Mouse (Mus musculus) hindbrain, embryonic 13.5 days (tissue): ENCODE measurements around the gene Lgr6. TPM values are rescaled to one million over a fixed set of nuclear protein-coding genes. Genes with fewer than 3 reads are reported as not detected.

Experiments
- ATAC-seq: fragments of 200-750 bp; cut with Nextera tagmentation; 2 replicates; pipeline ENCODE4 v1.8.0; 2017; ENCODE audit warnings: moderate TSS enrichment; ENCODE audit not compliant: low FRiP score
- H3K27ac ChIP-seq: fragments of 300-500 bp; sonication (generic); 2 replicates; pipeline ENCODE4 v1.5.1; 2015; ENCODE audit warnings: inconsistent platforms, mild to moderate bottlenecking, moderate library complexity
- H3K27me3 ChIP-seq: fragments of 300-500 bp; sonication (generic); 2 replicates; pipeline ENCODE4 v1.6.1; 2015; ENCODE audit warnings: mild to moderate bottlenecking, inconsistent platforms
- H3K36me3 ChIP-seq: fragments of 300-500 bp; sonication (generic); 2 replicates; pipeline ENCODE4 v1.6.1; 2015; ENCODE audit warnings: mild to moderate bottlenecking, inconsistent platforms
- H3K4me1 ChIP-seq: fragments of 300-500 bp; sonication (generic); replicated peaks from 2 replicates; pipeline ENCODE4 v1.6.1; 2015; ENCODE audit warnings: inconsistent platforms
- H3K4me2 ChIP-seq: fragments of 300-500 bp; sonication (generic); 2 replicates; pipeline ENCODE4 v1.6.1; 2015; ENCODE audit warnings: inconsistent platforms, mild to moderate bottlenecking, moderate library complexity
- H3K4me3 ChIP-seq: fragments of 300-500 bp; sonication (generic); 2 replicates; pipeline ENCODE4 v1.5.1; 2015; ENCODE audit warnings: mild to moderate bottlenecking, inconsistent platforms
- H3K9ac ChIP-seq: fragments of 300-500 bp; sonication (generic); 2 replicates; pipeline ENCODE4 v1.6.1; 2015; ENCODE audit warnings: mild to moderate bottlenecking, inconsistent platforms
- H3K9me3 ChIP-seq: fragments of 300-500 bp; sonication (generic); 2 replicates; pipeline ENCODE4 v1.6.1; 2016; ENCODE audit warnings: inconsistent platforms
- WGBS: fragments of 180-500 bp; shearing (Covaris S2); methylation state at CpG from one replicate; pipeline ENCODE4 v1.1.7; 2015; 5-methylcytosine and 5-hydroxymethylcytosine counted together
- polyA plus RNA-seq: library from polyadenylated mRNA; unstranded; fragments of >200 nt; fragmentation: Nextera tagmentation; extraction: Ambion mirVana; gene quantifications from 2 replicates; pipeline ENCODE4 v1.2.1, GENCODE M21; 2015

Lgr6 gene
- polyA plus RNA-seq, 1 experiment from 2014 or later = 0.92 TPM

DNA sequence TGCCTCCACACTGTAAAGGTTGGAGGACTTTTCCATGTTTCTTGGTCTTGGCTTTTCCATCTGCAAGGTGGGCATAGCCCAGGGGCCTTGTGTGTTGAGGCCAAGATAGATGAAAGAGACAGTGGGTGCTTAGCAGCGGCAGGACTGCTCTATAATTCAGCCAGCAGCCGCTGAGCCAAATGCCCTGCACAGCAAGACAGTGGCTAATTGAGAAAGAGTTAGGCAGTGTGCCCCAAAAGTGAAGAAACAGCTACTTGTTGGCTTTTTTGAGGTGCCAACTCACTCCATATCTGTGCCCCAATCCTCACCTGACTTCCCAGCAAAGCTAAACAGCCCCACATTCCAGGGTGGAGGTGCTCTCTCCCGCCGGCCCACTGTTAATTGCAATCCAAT, 85.3 kb downstream of the Lgr6 start:
- Histone ChIP-seq H3K9ac (no peak overlapping the region), H3K36me3 (no peaks in the 10 kb centered on the region), H3K27ac (no peak overlapping the region), H3K4me1 (peaks cover 41% of the 10 kb centered on the region), H3K27me3 (peaks cover 5% of the 10 kb centered on the region; the same call in 1 of the 2 replicates), H3K4me3 (no peak overlapping the region), H3K4me2 (no peak overlapping the region), H3K9me3 (no peaks in the 10 kb centered on the region)
- WGBS = 72% methylated on average over 4 of the region's 4 CpGs
- no peak for ATAC-seq

DNA sequence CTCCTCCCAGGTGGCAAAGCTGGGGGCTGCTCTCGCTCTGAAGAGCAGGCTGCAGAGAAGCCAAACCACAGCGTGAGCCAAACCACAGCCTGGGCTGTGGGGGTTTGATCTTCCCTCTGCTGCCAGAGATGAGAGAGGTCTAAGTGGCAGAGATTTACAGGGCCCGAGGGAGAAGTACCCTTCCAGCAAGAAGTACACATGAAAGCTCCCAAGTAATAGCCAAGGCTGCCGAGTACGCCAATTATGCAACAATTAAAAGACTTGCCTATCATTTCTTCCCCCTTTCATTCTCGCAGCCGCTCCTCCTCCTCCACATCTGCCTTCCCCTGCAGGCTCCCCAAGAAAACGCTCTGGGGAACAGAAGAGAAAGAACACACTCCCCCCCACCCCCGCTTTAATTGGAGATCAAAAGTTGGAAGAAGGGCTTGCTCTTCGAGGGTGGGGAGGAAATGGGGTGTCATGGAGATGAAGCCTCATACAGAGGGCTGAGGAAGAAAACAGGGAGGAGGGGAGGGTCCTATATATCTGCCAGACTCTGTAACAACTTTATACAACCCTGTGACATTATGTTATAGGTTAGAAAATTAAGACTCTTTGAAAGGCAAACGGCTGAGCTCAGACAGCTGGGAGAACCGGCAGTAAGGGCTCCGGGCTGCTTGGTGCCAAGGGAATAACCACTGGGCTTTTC, 85.8 kb downstream of the Lgr6 start:
- no peaks in the 10 kb centered on the region for H3K36me3 ChIP-seq
- ATAC-seq = no peak
- peaks cover 5% of the 10 kb centered on the region; the same call in 1 of the 2 replicates for H3K27me3 ChIP-seq
- no peaks in the 10 kb centered on the region for H3K9me3 ChIP-seq
- peaks cover 45% of the 10 kb centered on the region for H3K4me1 ChIP-seq
- H3K4me2 ChIP-seq = no peak overlapping the region
- H3K4me3 ChIP-seq = no peak overlapping the region
- no peak overlapping the region for H3K9ac ChIP-seq
- WGBS = 28% methylated on average over 13 of the region's 13 CpGs
- H3K27ac ChIP-seq = no peak overlapping the region

DNA sequence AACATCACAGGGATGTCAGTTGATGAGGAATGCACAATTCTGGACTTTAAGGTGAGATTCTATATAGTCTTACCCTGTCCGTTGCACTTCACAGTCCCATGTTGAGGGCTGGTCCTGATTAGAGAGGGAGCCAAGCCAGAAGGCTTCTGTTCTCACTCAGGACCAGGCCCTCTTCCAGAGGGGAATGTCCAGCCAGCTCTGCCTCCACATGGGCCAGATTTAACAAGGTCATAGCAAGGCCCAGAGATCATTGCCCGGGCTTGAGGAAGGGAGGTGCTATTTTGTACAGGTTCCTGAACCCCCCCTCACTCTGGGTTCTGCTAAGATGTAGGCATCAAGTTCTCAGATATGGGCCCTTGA, 87.4 kb downstream of the Lgr6 start:
- no peak overlapping the region for H3K4me3 ChIP-seq
- H3K9ac ChIP-seq = no peak overlapping the region
- 95% methylated on average over 2 of the region's 2 CpGs for WGBS
- no peak overlapping the region for H3K4me2 ChIP-seq
- ATAC-seq = no peak
- no peaks in the 10 kb centered on the region for H3K36me3 ChIP-seq
- H3K9me3 ChIP-seq = no peaks in the 10 kb centered on the region
- H3K27me3 ChIP-seq = peaks cover 5% of the 10 kb centered on the region; the same call in 1 of the 2 replicates
- peaks cover 45% of the 10 kb centered on the region for H3K4me1 ChIP-seq
- H3K27ac ChIP-seq = no peak overlapping the region

DNA sequence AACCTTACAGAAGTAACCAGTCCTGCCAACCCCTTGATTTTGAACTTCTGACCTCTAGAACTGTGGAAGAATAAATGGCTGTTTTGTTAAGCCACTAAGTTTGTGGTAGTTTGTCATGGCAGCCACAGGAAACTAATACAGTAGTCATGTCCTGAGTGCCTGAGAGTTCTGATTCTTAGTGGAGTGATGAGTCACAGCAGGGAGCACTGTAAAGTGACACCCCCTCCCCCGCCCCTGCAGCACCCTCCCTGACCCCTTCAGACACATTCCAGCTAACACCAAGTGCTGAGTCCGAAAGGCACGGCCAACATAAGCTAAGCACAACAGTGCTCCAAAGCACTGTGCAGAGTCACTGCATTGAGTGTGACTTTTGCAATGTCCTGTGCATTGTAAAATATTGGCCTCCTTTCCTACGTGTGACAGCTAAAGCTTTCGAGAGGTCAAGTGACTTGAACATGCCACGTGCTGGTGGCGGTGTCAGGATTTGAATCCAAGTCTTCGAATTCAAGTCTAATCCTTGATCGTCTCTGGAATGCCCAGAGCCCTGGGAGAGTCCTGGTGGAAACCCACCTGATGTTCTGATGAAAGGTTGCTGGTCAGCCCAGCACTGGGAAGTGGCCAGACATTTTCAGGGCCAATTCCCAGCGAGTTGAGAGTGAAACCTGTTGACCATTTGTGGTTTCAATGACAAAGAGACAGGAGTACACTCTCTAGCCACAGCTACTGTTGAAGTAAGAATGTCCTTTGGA, 88.0 kb downstream of the Lgr6 start:
- Histone ChIP-seq H3K4me1 (peaks cover 45% of the 10 kb centered on the region), H3K36me3 (no peaks in the 10 kb centered on the region), H3K4me2 (no peak overlapping the region), H3K4me3 (no peak overlapping the region), H3K9me3 (no peaks in the 10 kb centered on the region), H3K27ac (no peak overlapping the region), H3K9ac (no peak overlapping the region), H3K27me3 (peaks cover 5% of the 10 kb centered on the region; the same call in 1 of the 2 replicates)
- 81% methylated on average over 10 of the region's 10 CpGs for WGBS
- ATAC-seq = no peak

DNA sequence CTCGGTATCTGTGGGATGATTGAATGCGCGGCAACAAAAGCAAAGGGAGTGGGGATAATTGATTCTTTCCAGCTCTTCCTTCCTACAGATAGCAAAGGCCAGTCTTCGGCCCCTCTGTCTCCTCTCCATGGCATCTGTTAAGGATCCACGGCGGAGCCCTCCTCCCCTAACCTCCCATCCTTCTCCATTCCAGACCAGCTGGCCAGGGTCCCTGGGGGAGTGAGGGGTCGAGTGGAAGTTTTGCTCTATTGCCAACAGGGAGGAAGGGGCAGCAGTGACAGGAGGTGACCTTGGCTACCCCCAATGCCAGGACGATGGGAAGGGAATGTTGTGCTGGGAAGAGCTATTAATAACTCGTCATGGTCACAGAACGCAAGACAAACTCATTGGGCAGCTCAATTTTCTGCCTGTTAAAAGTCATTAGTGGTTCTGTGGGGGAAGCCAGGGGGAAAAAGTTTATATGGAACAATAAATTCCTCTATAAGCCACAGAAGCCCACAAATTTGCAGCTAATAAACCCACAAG, 90.1 kb downstream of the Lgr6 start:
- Histone ChIP-seq H3K4me1 (peaks cover 27% of the 10 kb centered on the region), H3K27ac (no peak overlapping the region), H3K9me3 (no peaks in the 10 kb centered on the region), H3K4me2 (no peak overlapping the region), H3K36me3 (no peaks in the 10 kb centered on the region), H3K4me3 (no peak overlapping the region), H3K27me3 (peaks cover 7% of the 10 kb centered on the region; the same call in 1 of the 2 replicates), H3K9ac (no peak overlapping the region)
- WGBS = 19% methylated on average over 10 of the region's 10 CpGs
- no peak for ATAC-seq

DNA sequence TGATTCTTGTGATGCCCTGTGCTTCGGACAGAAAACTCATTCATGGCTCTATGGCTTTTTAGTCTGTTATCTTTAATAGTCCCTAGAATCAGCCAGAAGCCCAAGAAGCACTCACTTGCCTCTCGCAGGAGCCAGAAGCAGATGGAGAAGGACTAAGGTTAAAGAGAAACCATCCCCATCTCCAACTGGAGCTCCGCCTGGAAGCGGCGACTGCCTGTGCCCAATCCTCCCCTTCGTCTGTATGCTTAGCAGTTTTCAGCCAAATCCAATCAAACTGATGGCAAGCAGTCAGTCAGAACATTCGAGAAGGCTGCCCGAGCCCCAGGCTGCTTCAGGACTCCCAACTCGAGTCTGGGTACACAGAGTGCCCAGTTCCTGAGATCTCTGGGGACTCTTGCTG, 92.6 kb downstream of the Lgr6 start:
- H3K27me3 ChIP-seq = peaks cover 3% of the 10 kb centered on the region; the same call in 1 of the 2 replicates
- H3K36me3 ChIP-seq = no peaks in the 10 kb centered on the region
- peaks cover 9% of the 10 kb centered on the region; the same call in 1 of the 2 replicates for H3K4me1 ChIP-seq
- H3K4me3 ChIP-seq = no peak overlapping the region
- ATAC-seq = no peak
- no peaks in the 10 kb centered on the region for H3K9me3 ChIP-seq
- H3K4me2 ChIP-seq = no peak overlapping the region
- 86% methylated on average over 9 of the region's 9 CpGs for WGBS
- no peak overlapping the region for H3K9ac ChIP-seq
- H3K27ac ChIP-seq = no peak overlapping the region

DNA sequence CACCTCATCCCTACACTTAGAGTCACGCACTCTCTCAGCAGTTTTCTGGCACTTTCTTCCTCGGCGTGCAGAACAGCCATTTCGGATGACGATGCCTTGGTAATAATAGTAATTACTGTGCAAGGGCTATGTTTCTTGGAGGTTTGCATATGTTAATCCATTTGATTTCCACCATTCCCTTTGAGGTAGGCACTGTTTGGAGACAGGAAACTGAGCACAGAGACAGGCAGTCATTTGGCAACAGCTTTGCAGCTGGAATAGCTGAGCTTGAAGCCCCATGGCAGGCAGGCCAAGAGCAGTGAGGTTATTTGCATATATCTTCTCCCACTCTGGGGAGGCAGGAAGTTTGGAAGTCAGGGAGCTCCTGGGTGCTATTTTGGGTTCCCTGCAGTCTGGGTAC, 93.2 kb downstream of the Lgr6 start:
- Histone ChIP-seq H3K4me1 (peaks cover 9% of the 10 kb centered on the region; the same call in 1 of the 2 replicates), H3K4me3 (no peak overlapping the region), H3K4me2 (no peak overlapping the region), H3K9ac (no peak overlapping the region), H3K9me3 (no peaks in the 10 kb centered on the region), H3K27me3 (peaks cover 3% of the 10 kb centered on the region; the same call in 1 of the 2 replicates), H3K36me3 (no peaks in the 10 kb centered on the region), H3K27ac (no peak overlapping the region)
- WGBS = 97% methylated on average over 5 of the region's 5 CpGs
- ATAC-seq = no peak

DNA sequence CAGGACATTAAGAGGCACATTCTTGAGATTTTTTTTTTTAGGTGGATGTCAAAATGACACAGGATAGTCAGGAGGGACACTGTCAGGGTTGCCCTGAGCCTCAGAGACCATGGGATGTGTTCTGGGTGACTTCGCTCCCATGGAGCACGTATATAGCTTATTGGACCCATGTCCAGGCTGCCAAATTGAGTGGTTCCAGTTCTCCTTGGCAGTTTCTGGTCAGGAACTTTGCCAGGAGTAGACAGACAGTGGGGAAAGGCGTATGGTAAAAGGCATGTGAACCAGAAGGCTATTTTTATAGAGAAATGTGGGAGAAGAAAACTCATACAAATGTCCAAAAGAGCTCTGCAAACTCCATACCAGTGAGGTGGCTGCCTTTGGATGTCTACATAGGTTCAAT, 95.2 kb downstream of the Lgr6 start:
- H3K4me3 ChIP-seq = no peak overlapping the region
- no peak overlapping the region for H3K27ac ChIP-seq
- ATAC-seq = no peak
- H3K9ac ChIP-seq = no peak overlapping the region
- peaks cover 5% of the 10 kb centered on the region; the same call in 1 of the 2 replicates for H3K4me1 ChIP-seq
- H3K27me3 ChIP-seq = peaks cover 3% of the 10 kb centered on the region; the same call in 1 of the 2 replicates
- H3K9me3 ChIP-seq = no peaks in the 10 kb centered on the region
- no peak overlapping the region for H3K4me2 ChIP-seq
- no peaks in the 10 kb centered on the region for H3K36me3 ChIP-seq
- 87% methylated on average over 3 of the region's 3 CpGs for WGBS

- Histone ChIP-seq H3K9me3 (no peaks in the 10 kb centered on the region), H3K4me1 (no peaks in the 10 kb centered on the region), H3K9ac (no peak overlapping the region), H3K27ac (no peak overlapping the region), H3K4me2 (no peak overlapping the region), H3K27me3 (peaks cover 3% of the 10 kb centered on the region; the same call in 1 of the 2 replicates), H3K4me3 (no peak overlapping the region), H3K36me3 (no peaks in the 10 kb centered on the region)
- no peak for ATAC-seq
- WGBS = 43% methylated on average over 7 of the region's 7 CpGs
These were observed 99.4 kb downstream of the Lgr6 start for GRCm38 (mm10) chr1:135005696-135006095.

DNA sequence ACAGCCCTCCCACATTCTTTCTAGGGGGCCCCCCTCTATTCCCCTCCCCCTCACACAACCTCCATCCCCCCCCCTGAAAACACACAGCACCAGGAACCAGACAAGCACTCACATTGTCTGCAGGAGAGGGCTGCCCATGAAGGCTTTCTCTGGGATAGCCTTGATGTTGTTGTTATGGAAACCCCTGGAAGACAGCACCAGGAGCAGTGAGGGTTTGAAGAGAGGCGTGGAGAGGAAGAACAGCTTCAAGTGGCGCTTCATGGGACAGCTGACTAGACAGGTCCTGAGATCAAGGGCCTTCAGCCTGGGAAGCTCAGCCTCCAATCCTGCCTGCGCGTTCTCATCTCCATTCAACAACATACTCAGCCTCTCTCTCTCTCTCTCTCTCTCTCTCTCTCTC, 101.7 kb downstream of the Lgr6 start:
- 58% methylated on average over 4 of the region's 4 CpGs for WGBS
- Histone ChIP-seq H3K27me3 (no peaks in the 10 kb centered on the region), H3K4me1 (no peaks in the 10 kb centered on the region), H3K4me2 (no peak overlapping the region), H3K36me3 (no peaks in the 10 kb centered on the region), H3K4me3 (no peak overlapping the region), H3K9ac (no peak overlapping the region), H3K27ac (no peak overlapping the region), H3K9me3 (no peaks in the 10 kb centered on the region)
- ATAC-seq = no peak

- Histone ChIP-seq H3K4me3 (no peak overlapping the region), H3K27me3 (no peaks in the 10 kb centered on the region), H3K27ac (no peak overlapping the region), H3K9me3 (no peaks in the 10 kb centered on the region), H3K36me3 (no peaks in the 10 kb centered on the region), H3K9ac (no peak overlapping the region), H3K4me1 (peaks cover 4% of the 10 kb centered on the region), H3K4me2 (no peak overlapping the region)
- no peak for ATAC-seq
- 87% methylated on average over 9 of the region's 9 CpGs for WGBS
These were observed 104.5 kb downstream of the Lgr6 start for GRCm38 (mm10) chr1:135000527-135000926.

GRCm38 (mm10) chr1:134998231-134998630, 106.8 kb downstream of the Lgr6 start:
- no peak overlapping the region for H3K27ac ChIP-seq
- H3K27me3 ChIP-seq = 0 out of 2 replicates have a peak, but pooled peaks cover 8% of the 10 kb centered on the region
- H3K9me3 ChIP-seq = no peaks in the 10 kb centered on the region
- no peak overlapping the region for H3K4me3 ChIP-seq
- ATAC-seq = no peak
- H3K4me2 ChIP-seq = no peak overlapping the region
- H3K36me3 ChIP-seq = no peaks in the 10 kb centered on the region
- no peak overlapping the region for H3K9ac ChIP-seq
- WGBS = 85% methylated on average over 8 of the region's 8 CpGs
- H3K4me1 ChIP-seq = peaks cover 7% of the 10 kb centered on the region
